Mouse (Mus musculus): ENCODE results near the gene Surf1. TPM values are rescaled to one million over a fixed set of nuclear protein-coding genes. Genes with fewer than 3 reads are reported as not detected.

Surf1 gene
- 38.8 and 47.8 TPM in 2 replicates for polyA plus RNA-seq (2011; ENCODE audit: insufficient read length, low read depth, missing spikeins)

- TF ChIP-seq POLR2A (IDR thresholded peaks at IDR 0.05; ENCODE audit: low read depth, low read length) (peak; percentile 95), CTCF (IDR thresholded peaks at IDR 0.05; ENCODE audit: borderline replicate concordance, insufficient read depth, low read length) (no peak)
- peaks cover 8% of the 10 kb centered on the region for H3K4me1 ChIP-seq (ENCODE audit: control insufficient read depth, insufficient read depth, low read length)
- peak within 1 kb of the TSS; percentile 50 for H3K27ac ChIP-seq (ENCODE audit: insufficient read depth, low read length)
- H3K4me3 ChIP-seq (ENCODE audit: insufficient read depth, low read length), result peak within 1 kb of the TSS; percentile 51
Measured at GRCm38 (mm10) chr2:26915927-26916728, at the start of gene Surf1, which contains the start of gene Surf2. TSS of gene Surf1 (minus strand) at chr2:26916530. TSS of gene Surf2 (plus strand) at chr2:26916367.

DNA sequence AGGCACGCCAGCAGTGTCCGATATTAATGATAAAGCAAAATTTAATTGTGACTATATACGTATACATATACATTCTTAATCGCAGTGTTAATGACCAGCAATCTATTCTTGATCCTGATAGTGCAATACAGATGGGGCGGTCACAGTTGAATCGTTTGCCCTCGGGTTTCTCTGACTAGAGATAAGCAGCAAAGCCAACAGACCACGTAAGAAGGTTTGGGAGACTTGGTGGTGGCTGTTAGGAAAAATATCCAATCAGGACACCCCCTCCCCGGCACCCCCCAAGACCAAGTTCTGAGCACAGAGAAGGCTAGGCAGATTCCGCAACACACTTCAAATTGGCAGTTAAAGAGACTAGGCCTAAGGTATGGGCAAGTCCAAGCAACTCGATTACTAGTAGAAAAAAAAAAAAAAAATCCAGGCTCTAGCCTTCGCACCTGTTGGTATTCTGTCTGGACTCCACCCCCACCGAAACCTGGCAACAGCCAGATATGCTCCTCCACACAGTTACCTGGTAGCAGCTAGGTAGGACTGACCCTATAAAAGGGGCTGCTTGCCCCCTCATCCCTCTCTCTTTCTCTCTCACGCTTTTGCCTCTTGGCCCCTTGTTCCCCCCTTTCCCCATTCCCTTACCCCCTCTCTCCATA is 48.5 kb upstream of the Surf1 start:
- TF ChIP-seq CTCF (IDR thresholded peaks at IDR 0.05; ENCODE audit: borderline replicate concordance, insufficient read depth, low read length), result no peak
- TF ChIP-seq POLR2A (IDR thresholded peaks at IDR 0.05; ENCODE audit: low read depth, low read length), result no peak
- peak overlapping the region; percentile 89 for H3K4me3 ChIP-seq (ENCODE audit: insufficient read depth, low read length)
- H3K4me1 ChIP-seq (ENCODE audit: control insufficient read depth, insufficient read depth, low read length), result peaks cover 4% of the 10 kb centered on the region; the same call in 1 of the 2 replicates
- H3K27ac ChIP-seq (ENCODE audit: insufficient read depth, low read length), result peak overlapping the region; percentile 82; the same call in 1 of the 2 replicates

GRCm38 (mm10) chr2:26963923-26964723 is 47.8 kb upstream of the Surf1 start, which contains the start of gene Rexo4:
TSS of gene Rexo4 (minus strand) at chr2:26964386.
- peak within 1 kb of the TSS; percentile 89 for H3K4me3 ChIP-seq (ENCODE audit: insufficient read depth, low read length)
- peaks cover 4% of the 10 kb centered on the region; the same call in 1 of the 2 replicates for H3K4me1 ChIP-seq (ENCODE audit: control insufficient read depth, insufficient read depth, low read length)
- TF ChIP-seq CTCF (IDR thresholded peaks at IDR 0.05; ENCODE audit: borderline replicate concordance, insufficient read depth, low read length), result no peak
- TF ChIP-seq POLR2A (IDR thresholded peaks at IDR 0.05; ENCODE audit: low read depth, low read length), result peak; percentile 91
- H3K27ac ChIP-seq (ENCODE audit: insufficient read depth, low read length), result peak within 1 kb of the TSS; percentile 82

DNA sequence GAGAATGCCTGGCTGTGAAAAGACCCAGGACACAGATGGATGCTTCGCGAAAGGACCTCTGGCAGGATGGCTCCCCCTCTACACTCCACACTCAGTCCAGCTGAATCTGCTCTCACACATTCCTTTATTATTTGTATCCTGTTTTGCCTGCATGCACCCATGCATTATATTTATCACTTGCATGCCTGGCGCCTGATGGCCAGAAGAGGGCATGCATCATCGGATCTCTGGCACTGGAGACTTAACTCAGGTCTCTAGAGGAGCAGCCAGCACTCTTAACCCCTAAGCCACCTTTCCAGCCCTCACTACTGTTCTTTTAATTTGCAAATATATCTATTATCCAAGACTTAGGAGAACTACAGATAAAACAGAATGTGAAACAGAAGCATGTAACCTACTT is 44.4 kb upstream of the Surf1 start:
- Histone ChIP-seq H3K4me3 (ENCODE audit: insufficient read depth, low read length) (no peak overlapping the region), H3K27ac (ENCODE audit: insufficient read depth, low read length) (no peak overlapping the region), H3K4me1 (ENCODE audit: control insufficient read depth, insufficient read depth, low read length) (peaks cover 4% of the 10 kb centered on the region; the same call in 1 of the 2 replicates)
- TF ChIP-seq CTCF (IDR thresholded peaks at IDR 0.05; ENCODE audit: borderline replicate concordance, insufficient read depth, low read length) (peak; percentile 40; the same call in 1 of the 2 replicates), POLR2A (IDR thresholded peaks at IDR 0.05; ENCODE audit: low read depth, low read length) (no peak)

- Histone ChIP-seq H3K4me1 (ENCODE audit: control insufficient read depth, insufficient read depth, low read length) (no peaks in the 10 kb centered on the region; the same call in 1 of the 2 replicates), H3K4me3 (ENCODE audit: insufficient read depth, low read length) (no peak overlapping the region), H3K27ac (ENCODE audit: insufficient read depth, low read length) (no peak overlapping the region)
- TF ChIP-seq CTCF (IDR thresholded peaks at IDR 0.05; ENCODE audit: borderline replicate concordance, insufficient read depth, low read length), result no peak
- no peak for TF ChIP-seq POLR2A (IDR thresholded peaks at IDR 0.05; ENCODE audit: low read depth, low read length)
Measured at GRCm38 (mm10) chr2:26957488-26957859, 41.1 kb upstream of the Surf1 start.

- no peak for TF ChIP-seq POLR2A (IDR thresholded peaks at IDR 0.05; ENCODE audit: low read depth, low read length)
- TF ChIP-seq CTCF (IDR thresholded peaks at IDR 0.05; ENCODE audit: borderline replicate concordance, insufficient read depth, low read length), result no peak
- Histone ChIP-seq H3K27ac (ENCODE audit: insufficient read depth, low read length) (no peak overlapping the region), H3K4me3 (ENCODE audit: insufficient read depth, low read length) (no peak overlapping the region), H3K4me1 (ENCODE audit: control insufficient read depth, insufficient read depth, low read length) (no peaks in the 10 kb centered on the region; the same call in 1 of the 2 replicates)
Measured at GRCm38 (mm10) chr2:26956811-26957487, 40.6 kb upstream of the Surf1 start.

GRCm38 (mm10) chr2:26954735-26955395 is 38.5 kb upstream of the Surf1 start:
- Histone ChIP-seq H3K4me1 (ENCODE audit: control insufficient read depth, insufficient read depth, low read length) (no peaks in the 10 kb centered on the region), H3K27ac (ENCODE audit: insufficient read depth, low read length) (no peak overlapping the region), H3K4me3 (ENCODE audit: insufficient read depth, low read length) (no peak overlapping the region)
- TF ChIP-seq CTCF (IDR thresholded peaks at IDR 0.05; ENCODE audit: borderline replicate concordance, insufficient read depth, low read length), result no peak
- no peak for TF ChIP-seq POLR2A (IDR thresholded peaks at IDR 0.05; ENCODE audit: low read depth, low read length)

DNA sequence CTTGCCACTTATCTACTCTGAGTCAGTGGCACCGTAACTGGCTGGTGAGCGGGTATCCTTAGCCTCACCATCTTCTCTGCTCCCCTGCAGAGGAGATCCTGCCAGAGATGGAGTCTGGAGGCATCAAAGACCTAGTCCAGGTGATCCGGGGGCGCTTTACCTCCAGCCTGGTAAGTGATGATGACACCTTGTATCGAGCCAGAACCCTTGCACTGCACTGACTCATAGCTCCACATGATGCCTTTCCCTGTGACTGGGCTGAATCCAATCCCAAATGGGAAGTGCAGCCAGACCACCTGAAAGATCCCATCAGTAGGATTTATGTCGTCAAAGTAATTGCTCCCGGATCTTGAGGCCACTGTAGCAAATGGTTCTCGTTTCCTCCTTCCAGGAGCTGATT is 36.5 kb upstream of the Surf1 start:
- Histone ChIP-seq H3K27ac (ENCODE audit: insufficient read depth, low read length) (no peak overlapping the region), H3K4me3 (ENCODE audit: insufficient read depth, low read length) (no peak overlapping the region), H3K4me1 (ENCODE audit: control insufficient read depth, insufficient read depth, low read length) (no peaks in the 10 kb centered on the region)
- no peak for TF ChIP-seq POLR2A (IDR thresholded peaks at IDR 0.05; ENCODE audit: low read depth, low read length)

Data from embryonic fibroblast, embryonic 13.5 days (primary cell).